Mouse (Mus musculus): Measurements from ENCODE around the gene Ank2. TPM values are rescaled to one million over a fixed set of nuclear protein-coding genes. Genes with fewer than 3 reads are reported as not detected.

Ank2 gene
- polyA plus RNA-seq, 1 experiment from 2014 or later: 37.3 TPM

DNA sequence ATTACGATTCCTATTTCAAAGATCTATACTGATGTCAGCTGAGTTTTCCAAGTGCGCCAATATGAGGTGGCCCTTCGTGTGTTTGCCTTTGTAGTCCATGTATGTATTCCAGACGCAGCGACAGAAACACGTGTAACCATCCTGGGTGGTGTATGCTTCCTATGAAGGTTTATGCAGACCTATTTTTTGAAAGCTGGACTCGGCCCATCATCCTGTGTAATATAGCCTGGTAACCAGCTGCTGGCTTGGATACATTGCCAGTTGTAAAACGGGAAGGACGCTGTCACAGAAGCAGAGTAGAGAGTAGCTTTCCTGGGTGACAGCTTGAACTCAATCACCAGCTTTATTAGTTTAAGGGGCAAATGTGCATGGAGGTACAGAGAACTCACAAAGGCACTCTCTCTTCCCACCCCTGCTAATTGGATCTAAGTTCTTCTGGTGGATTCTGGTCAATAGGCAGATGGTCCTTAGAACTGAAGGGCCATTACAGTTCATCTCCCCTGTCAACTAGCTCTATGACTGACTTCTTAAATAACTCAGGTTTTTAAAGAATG is 300.0 kb downstream of the Ank2 start:
- Histone ChIP-seq H3K9ac (no peak overlapping the region), H3K9me3 (replicated peaks) (no peaks in the 10 kb centered on the region), H3K4me3 (no peak overlapping the region), H3K27me3 (no peaks in the 10 kb centered on the region), H3K36me3 (no peaks in the 10 kb centered on the region), H3K4me2 (no peak overlapping the region), H3K4me1 (replicated peaks) (no peaks in the 10 kb centered on the region), H3K27ac (no peak overlapping the region)
- no peak for ATAC-seq (replicated peaks; ENCODE audit: insufficient number of reproducible peaks, insufficient read depth, low FRiP score, low read depth)
- 91% methylated on average over 9 of the region's 9 CpGs for WGBS

GRCm38 (mm10) chr3:127198656-127199055 is 300.5 kb downstream of the Ank2 start:
- no peaks in the 10 kb centered on the region for H3K27me3 ChIP-seq
- no peaks in the 10 kb centered on the region for H3K36me3 ChIP-seq
- no peak for ATAC-seq (replicated peaks; ENCODE audit: insufficient number of reproducible peaks, insufficient read depth, low FRiP score, low read depth)
- H3K4me2 ChIP-seq: no peak overlapping the region
- H3K4me1 ChIP-seq (replicated peaks): no peaks in the 10 kb centered on the region
- H3K27ac ChIP-seq: no peak overlapping the region
- 89% methylated on average over 7 of the region's 7 CpGs for WGBS
- H3K9ac ChIP-seq: no peak overlapping the region
- H3K4me3 ChIP-seq: no peak overlapping the region
- H3K9me3 ChIP-seq (replicated peaks): no peaks in the 10 kb centered on the region

GRCm38 (mm10) chr3:127188789-127189128 is 310.4 kb downstream of the Ank2 start:
- no peaks in the 10 kb centered on the region for H3K9me3 ChIP-seq (replicated peaks)
- no peak overlapping the region for H3K9ac ChIP-seq
- H3K36me3 ChIP-seq: no peaks in the 10 kb centered on the region
- H3K27me3 ChIP-seq: no peaks in the 10 kb centered on the region
- ATAC-seq (replicated peaks; ENCODE audit: insufficient number of reproducible peaks, insufficient read depth, low FRiP score, low read depth): no peak
- H3K27ac ChIP-seq: no peak overlapping the region
- WGBS: 93% methylated on average over 5 of the region's 5 CpGs
- H3K4me1 ChIP-seq (replicated peaks): no peaks in the 10 kb centered on the region
- H3K4me3 ChIP-seq: no peak overlapping the region
- H3K4me2 ChIP-seq: no peak overlapping the region

GRCm38 (mm10) chr3:127188086-127188788 is 310.9 kb downstream of the Ank2 start:
- Histone ChIP-seq H3K27ac (no peak overlapping the region), H3K27me3 (no peaks in the 10 kb centered on the region), H3K9ac (no peak overlapping the region), H3K9me3 (replicated peaks) (no peaks in the 10 kb centered on the region), H3K4me2 (no peak overlapping the region), H3K36me3 (no peaks in the 10 kb centered on the region), H3K4me1 (replicated peaks) (no peaks in the 10 kb centered on the region), H3K4me3 (no peak overlapping the region)
- no peak for ATAC-seq (replicated peaks; ENCODE audit: insufficient number of reproducible peaks, insufficient read depth, low FRiP score, low read depth)
- 87% methylated on average over 5 of the region's 5 CpGs for WGBS

- ATAC-seq (replicated peaks; ENCODE audit: insufficient number of reproducible peaks, insufficient read depth, low FRiP score, low read depth): no peak
Measured at GRCm38 (mm10) chr3:127187081-127187480, 312.1 kb downstream of the Ank2 start.

DNA sequence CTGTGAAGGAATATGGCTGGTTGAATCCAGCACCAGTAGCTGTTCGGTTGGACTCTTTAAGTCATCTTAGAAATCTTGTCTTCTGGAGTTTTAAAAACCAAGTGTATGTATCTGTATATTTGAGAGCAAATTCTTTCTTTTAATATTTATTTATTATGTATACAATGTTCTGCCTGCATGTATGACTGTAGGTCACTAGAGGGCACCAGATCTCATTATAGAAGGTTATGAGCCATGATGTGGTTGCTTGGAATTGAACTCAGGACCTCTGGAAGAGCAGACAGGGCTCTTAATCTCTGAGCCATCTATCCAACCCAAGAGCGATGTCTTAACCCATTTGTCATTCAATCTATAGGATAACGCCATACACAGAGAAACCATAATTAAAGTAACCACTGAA is 312.9 kb downstream of the Ank2 start:
- H3K27ac ChIP-seq: no peak overlapping the region
- H3K9ac ChIP-seq: no peak overlapping the region
- H3K36me3 ChIP-seq: no peaks in the 10 kb centered on the region
- no peak overlapping the region for H3K4me2 ChIP-seq
- ATAC-seq (replicated peaks; ENCODE audit: insufficient number of reproducible peaks, insufficient read depth, low FRiP score, low read depth): no peak
- H3K4me3 ChIP-seq: no peak overlapping the region
- H3K9me3 ChIP-seq (replicated peaks): no peaks in the 10 kb centered on the region
- 90% methylated on average over 3 of the region's 3 CpGs for WGBS
- no peaks in the 10 kb centered on the region for H3K4me1 ChIP-seq (replicated peaks)
- H3K27me3 ChIP-seq: no peaks in the 10 kb centered on the region

More at GRCm38 (mm10) chr3:127187081-127187480, 312.1 kb downstream of the Ank2 start:
- no peak overlapping the region for H3K27ac ChIP-seq
- no peak overlapping the region for H3K4me3 ChIP-seq
- H3K4me1 ChIP-seq (replicated peaks): no peaks in the 10 kb centered on the region
- no peaks in the 10 kb centered on the region for H3K9me3 ChIP-seq (replicated peaks)
- no peaks in the 10 kb centered on the region for H3K36me3 ChIP-seq
- no peak overlapping the region for H3K4me2 ChIP-seq
- H3K9ac ChIP-seq: no peak overlapping the region
- H3K27me3 ChIP-seq: no peaks in the 10 kb centered on the region
- 80% methylated on average over 2 of the region's 2 CpGs for WGBS

GRCm38 (mm10) chr3:127183998-127184753 is 315.0 kb downstream of the Ank2 start:
- Histone ChIP-seq H3K27me3 (no peaks in the 10 kb centered on the region), H3K27ac (no peak overlapping the region), H3K4me1 (replicated peaks) (no peaks in the 10 kb centered on the region), H3K4me2 (no peak overlapping the region), H3K4me3 (no peak overlapping the region), H3K36me3 (no peaks in the 10 kb centered on the region), H3K9me3 (replicated peaks) (no peaks in the 10 kb centered on the region), H3K9ac (no peak overlapping the region)
- 15% methylated on average over 5 of the region's 5 CpGs for WGBS
- no peak for ATAC-seq (replicated peaks; ENCODE audit: insufficient number of reproducible peaks, insufficient read depth, low FRiP score, low read depth)

DNA sequence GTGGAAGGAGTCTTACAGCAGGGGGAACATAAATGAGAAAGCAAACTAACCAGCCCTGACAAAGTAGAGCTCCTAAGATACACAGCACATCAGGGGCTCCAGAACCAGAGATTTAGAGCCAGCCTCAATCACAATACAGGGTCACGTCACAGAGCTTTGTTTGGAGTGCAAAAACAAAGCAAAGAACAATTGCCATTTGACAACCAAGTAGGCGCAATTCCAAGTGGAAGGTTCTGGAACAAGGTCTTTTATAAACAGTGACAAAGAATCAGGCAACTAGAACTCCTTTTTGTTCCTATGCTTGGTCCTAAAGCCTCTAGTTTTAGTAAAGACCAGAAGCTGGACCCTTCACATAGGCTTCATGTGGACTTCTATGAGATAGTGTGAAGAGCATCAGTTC is 326.5 kb downstream of the Ank2 start:
- no peaks in the 10 kb centered on the region for H3K27me3 ChIP-seq
- H3K27ac ChIP-seq: no peak overlapping the region
- ATAC-seq (replicated peaks; ENCODE audit: insufficient number of reproducible peaks, insufficient read depth, low FRiP score, low read depth): no peak
- no peak overlapping the region for H3K4me2 ChIP-seq
- H3K36me3 ChIP-seq: no peaks in the 10 kb centered on the region
- no peaks in the 10 kb centered on the region for H3K9me3 ChIP-seq (replicated peaks)
- no peak overlapping the region for H3K9ac ChIP-seq
- H3K4me1 ChIP-seq (replicated peaks): no peaks in the 10 kb centered on the region
- WGBS: 78% methylated on average over 2 of the region's 2 CpGs
- H3K4me3 ChIP-seq: no peak overlapping the region

GRCm38 (mm10) chr3:127170246-127170645 is 328.9 kb downstream of the Ank2 start:
- H3K4me3 ChIP-seq: no peak overlapping the region
- no peak for ATAC-seq (replicated peaks; ENCODE audit: insufficient number of reproducible peaks, insufficient read depth, low FRiP score, low read depth)
- no peaks in the 10 kb centered on the region for H3K4me1 ChIP-seq (replicated peaks)
- no peak overlapping the region for H3K27ac ChIP-seq
- H3K4me2 ChIP-seq: no peak overlapping the region
- H3K27me3 ChIP-seq: no peaks in the 10 kb centered on the region
- no peaks in the 10 kb centered on the region for H3K9me3 ChIP-seq (replicated peaks)
- no peak overlapping the region for H3K9ac ChIP-seq
- no peaks in the 10 kb centered on the region for H3K36me3 ChIP-seq
- 79% methylated on average over 12 of the region's 12 CpGs for WGBS

- Histone ChIP-seq H3K9ac (no peak overlapping the region), H3K27me3 (peaks cover under 1% of the 10 kb centered on the region; the same call in 1 of the 2 replicates), H3K27ac (no peak overlapping the region), H3K4me3 (no peak overlapping the region), H3K4me2 (no peak overlapping the region), H3K9me3 (replicated peaks) (no peaks in the 10 kb centered on the region), H3K4me1 (replicated peaks) (no peaks in the 10 kb centered on the region), H3K36me3 (no peaks in the 10 kb centered on the region)
- 47% methylated on average over 1 of the region's 1 CpGs for WGBS
- no peak for ATAC-seq (replicated peaks; ENCODE audit: insufficient number of reproducible peaks, insufficient read depth, low FRiP score, low read depth)
Measured at GRCm38 (mm10) chr3:127169114-127169513, 330.0 kb downstream of the Ank2 start.

- Histone ChIP-seq H3K4me1 (replicated peaks) (peaks cover 14% of the 10 kb centered on the region), H3K4me3 (no peak overlapping the region), H3K27me3 (peaks cover 25% of the 10 kb centered on the region), H3K4me2 (no peak overlapping the region), H3K9ac (no peak overlapping the region), H3K27ac (no peak overlapping the region), H3K9me3 (replicated peaks) (no peaks in the 10 kb centered on the region), H3K36me3 (no peaks in the 10 kb centered on the region)
- WGBS: 48% methylated on average over 3 of the region's 3 CpGs
- no peak for ATAC-seq (replicated peaks; ENCODE audit: insufficient number of reproducible peaks, insufficient read depth, low FRiP score, low read depth)
Measured at GRCm38 (mm10) chr3:127163749-127164148, 335.4 kb downstream of the Ank2 start.

Data from heart, embryonic 15.5 days (tissue).